Mouse (Mus musculus) kidney, postnatal 0 days (tissue): ENCODE data around the gene Mccc2. TPM values are rescaled to one million over a fixed set of nuclear protein-coding genes. Genes with fewer than 3 reads are reported as not detected.

Experiments
- ATAC-seq: fragments of 200-750 bp; cut with Nextera tagmentation; replicated peaks from 2 replicates; pipeline ENCODE4 v1.8.0; 2017; ENCODE audit warnings: low read depth, moderate number of reproducible peaks, moderate TSS enrichment, moderate library complexity; ENCODE audit not compliant: low FRiP score
- DNase-seq: peaks from one replicate; pipeline ENCODE4 v3.0.0-alpha.2; 2016; ENCODE audit warnings: low spot score
- H3K27ac ChIP-seq: fragments of 300-500 bp; sonication (generic); 2 replicates; pipeline ENCODE4 v1.5.1; 2014; ENCODE audit warnings: mild to moderate bottlenecking
- H3K27me3 ChIP-seq: fragments of 300-500 bp; sonication (generic); 2 replicates; pipeline ENCODE4 v1.6.1; 2014; ENCODE audit warnings: low read length, mixed read lengths; ENCODE audit not compliant: insufficient read depth
- H3K36me3 ChIP-seq: fragments of 300-500 bp; sonication (generic); 2 replicates; pipeline ENCODE4 v1.6.1; 2014; ENCODE audit warnings: low read length, mixed read lengths; ENCODE audit not compliant: insufficient read depth
- H3K4me1 ChIP-seq: fragments of 300-500 bp; sonication (generic); replicated peaks from 2 replicates; pipeline ENCODE4 v1.6.1; 2014; ENCODE audit warnings: antibody characterized with exemption, low read length, mixed read lengths; ENCODE audit not compliant: insufficient read depth
- H3K4me2 ChIP-seq: fragments of 300-500 bp; sonication (generic); 2 replicates; pipeline ENCODE4 v1.6.1; 2014; ENCODE audit warnings: mild to moderate bottlenecking, low read length, moderate library complexity, mixed read lengths
- H3K4me3 ChIP-seq: fragments of 300-500 bp; sonication (generic); replicated peaks from 2 replicates; pipeline ENCODE4 v1.5.1; 2014; ENCODE audit warnings: low read depth, low read length
- H3K9ac ChIP-seq: fragments of 300-500 bp; sonication (generic); 2 replicates; pipeline ENCODE4 v1.6.1; 2014; ENCODE audit warnings: low read depth, low read length
- H3K9me3 ChIP-seq: fragments of 300-500 bp; sonication (generic); replicated peaks from 2 replicates; pipeline ENCODE4 v1.6.1; 2016; ENCODE audit warnings: low read length, inconsistent platforms, mixed read lengths
- CTCF ChIP-seq: IDR thresholded peaks from 2 replicates; pipeline ENCODE4 v1.5.1; 2016; ENCODE audit warnings: antibody characterized with exemption, low read depth, mild to moderate bottlenecking, moderate library complexity
- WGBS: fragments of 180-500 bp; shearing (Covaris S2); extraction: QIAGEN DNeasy Blood & Tissue Kit; methylation state at CpG from one replicate; pipeline ENCODE4 v1.1.7; 2014; 5-methylcytosine and 5-hydroxymethylcytosine counted together
- polyA plus RNA-seq: library from polyadenylated mRNA; unstranded; fragments of >200 nt; fragmentation: Nextera tagmentation; extraction: Ambion mirVana; gene quantifications from 2 replicates; pipeline ENCODE4 v1.2.1, GENCODE M21; 2015

The Mccc2 gene
- polyA plus RNA-seq, 1 experiment from 2014 or later = 73.4 TPM

DNA sequence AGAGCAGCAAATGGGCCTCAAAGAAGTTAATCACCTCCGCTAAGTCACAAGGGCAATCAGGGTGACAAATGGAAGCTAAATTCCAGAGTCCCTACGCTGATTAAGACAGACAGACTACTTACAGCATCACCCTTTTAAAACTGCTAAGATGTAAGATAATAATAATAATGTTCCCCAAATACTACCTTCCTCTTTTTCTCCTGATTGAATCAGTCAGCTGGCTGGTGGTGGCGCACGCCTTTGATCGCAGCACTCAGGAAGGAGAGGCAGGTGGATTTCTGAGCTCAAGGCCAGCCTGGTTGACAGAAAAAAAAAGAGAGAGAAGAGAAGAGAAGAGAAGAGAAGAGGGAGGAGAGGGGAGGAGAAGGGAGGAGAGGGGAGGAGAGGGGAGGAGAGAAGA, 45.4 kb downstream of the Mccc2 start:
- peaks cover 15% of the 10 kb centered on the region; the same call in 1 of the 2 replicates for H3K36me3 ChIP-seq
- no peaks in the 10 kb centered on the region for H3K9me3 ChIP-seq
- no peak overlapping the region for H3K4me2 ChIP-seq
- H3K9ac ChIP-seq = no peak overlapping the region
- DNase-seq (no peak), ATAC-seq (no peak)
- TF ChIP-seq CTCF = no peak
- H3K4me3 ChIP-seq = no peak overlapping the region
- no peaks in the 10 kb centered on the region for H3K4me1 ChIP-seq
- H3K27ac ChIP-seq = no peak overlapping the region
- WGBS = 82% methylated on average over 5 of the region's 5 CpGs
- no peaks in the 10 kb centered on the region for H3K27me3 ChIP-seq

DNA sequence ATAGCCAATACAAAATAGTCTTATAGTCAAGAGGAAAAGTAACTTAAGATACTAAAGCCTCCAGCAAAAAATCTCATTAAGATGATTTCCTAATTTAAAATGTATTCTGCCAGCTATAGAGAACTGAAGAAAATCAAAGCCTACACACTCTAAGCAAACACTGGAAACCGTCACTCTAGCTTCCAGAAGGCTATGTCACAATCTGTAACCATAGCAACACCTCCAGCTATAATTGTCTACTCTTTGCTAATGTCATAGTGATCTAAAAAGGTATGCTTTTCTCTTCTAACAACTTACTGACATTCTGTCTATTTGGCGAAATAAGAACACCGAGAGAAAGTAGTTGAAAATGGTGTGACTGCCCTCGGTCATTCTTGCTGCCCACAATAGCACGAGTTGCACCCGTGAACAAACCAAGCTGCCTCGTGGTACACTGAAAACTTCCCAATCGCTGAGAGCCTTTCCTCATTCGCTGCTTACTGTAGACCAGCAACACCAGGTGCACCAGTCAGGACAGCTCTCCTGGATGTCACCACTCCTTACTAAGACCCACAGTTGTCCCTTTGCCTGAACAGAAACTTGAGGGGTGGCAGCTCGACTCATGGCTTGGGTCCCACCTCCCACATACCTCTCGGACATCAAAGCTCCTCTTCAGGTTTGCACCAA, 48.3 kb downstream of the Mccc2 start:
- H3K4me2 ChIP-seq = no peak overlapping the region
- no peaks in the 10 kb centered on the region for H3K9me3 ChIP-seq
- no peak for TF ChIP-seq CTCF
- no peak for ATAC-seq
- 92% methylated on average over 11 of the region's 11 CpGs for WGBS
- H3K27me3 ChIP-seq = no peaks in the 10 kb centered on the region
- no peak overlapping the region for H3K9ac ChIP-seq
- H3K4me3 ChIP-seq = no peak overlapping the region
- no peaks in the 10 kb centered on the region for H3K4me1 ChIP-seq
- H3K36me3 ChIP-seq = peaks cover 20% of the 10 kb centered on the region; the same call in 1 of the 2 replicates
- DNase-seq = no peak
- no peak overlapping the region for H3K27ac ChIP-seq

DNA sequence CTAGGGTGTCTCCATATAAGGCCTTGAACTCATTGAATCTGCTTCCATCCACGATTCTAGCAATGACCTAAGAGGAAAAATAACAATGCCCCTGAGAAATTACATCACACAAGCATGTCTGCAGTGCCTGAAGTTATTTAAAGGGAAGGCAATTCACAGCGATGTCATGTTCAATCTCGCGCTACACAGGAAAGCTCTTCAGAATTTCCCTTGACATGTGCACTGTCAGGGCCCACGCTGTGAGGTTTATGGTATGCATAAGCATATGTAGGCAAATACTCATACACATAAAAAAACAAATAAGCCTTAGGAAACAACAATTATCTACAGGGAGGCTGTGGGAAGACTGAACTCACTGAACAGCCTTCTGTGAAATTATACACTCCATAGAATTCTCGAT, 51.6 kb downstream of the Mccc2 start:
- TF ChIP-seq CTCF = no peak
- ATAC-seq (no peak), DNase-seq (no peak)
- H3K27ac ChIP-seq = no peak overlapping the region
- no peak overlapping the region for H3K4me3 ChIP-seq
- no peak overlapping the region for H3K9ac ChIP-seq
- H3K36me3 ChIP-seq = peaks cover 19% of the 10 kb centered on the region; the same call in 1 of the 2 replicates
- H3K9me3 ChIP-seq = no peaks in the 10 kb centered on the region
- H3K4me1 ChIP-seq = no peaks in the 10 kb centered on the region
- 85% methylated on average over 6 of the region's 6 CpGs for WGBS
- no peak overlapping the region for H3K4me2 ChIP-seq
- H3K27me3 ChIP-seq = no peaks in the 10 kb centered on the region

DNA sequence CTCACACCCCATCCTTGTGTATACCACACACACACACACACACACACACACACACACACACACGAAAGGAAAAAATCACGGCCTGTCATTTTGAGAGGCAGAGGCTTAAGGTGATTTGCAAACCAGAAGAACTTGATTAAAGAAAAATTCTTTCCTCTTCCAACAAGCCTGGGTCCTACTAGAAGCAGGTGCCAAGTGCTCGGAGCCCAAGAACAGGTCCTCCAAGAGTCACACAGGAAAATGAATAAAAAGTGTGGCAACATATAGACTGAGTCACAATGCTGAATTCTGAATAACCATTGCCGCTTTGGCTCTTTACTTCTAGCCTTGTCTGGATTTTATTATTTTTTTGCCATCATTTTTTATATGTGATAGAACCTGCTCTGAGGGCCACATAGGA, 53.8 kb downstream of the Mccc2 start:
- Histone ChIP-seq H3K4me1 (no peaks in the 10 kb centered on the region), H3K4me2 (no peak overlapping the region), H3K27me3 (no peaks in the 10 kb centered on the region), H3K9me3 (no peaks in the 10 kb centered on the region), H3K36me3 (0 out of 2 replicates have a peak, but pooled peaks cover 17% of the 10 kb centered on the region), H3K9ac (no peak overlapping the region), H3K4me3 (no peak overlapping the region), H3K27ac (no peak overlapping the region)
- no peak for TF ChIP-seq CTCF
- no peak for ATAC-seq
- 93% methylated on average over 4 of the region's 4 CpGs for WGBS
- DNase-seq = no peak

DNA sequence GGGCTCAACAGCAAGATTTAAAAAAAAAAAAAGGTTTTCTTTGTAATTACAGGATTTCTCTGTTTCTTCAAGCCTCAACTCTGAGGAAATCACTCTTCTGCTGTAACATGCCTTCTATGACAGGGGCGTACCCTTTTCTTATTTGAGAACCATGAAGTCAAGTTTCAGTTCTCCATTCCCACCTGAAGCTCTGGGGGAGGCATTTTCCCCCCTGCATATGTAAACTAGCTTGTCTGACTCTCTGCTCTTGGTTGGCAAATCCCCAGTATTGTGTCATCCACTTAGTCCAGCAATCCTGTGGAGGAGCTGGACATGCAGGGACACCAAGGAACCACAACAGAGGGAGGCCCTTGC, 59.9 kb downstream of the Mccc2 start:
- ATAC-seq (no peak), DNase-seq (no peak)
- Histone ChIP-seq H3K36me3 (peaks cover 23% of the 10 kb centered on the region), H3K9me3 (no peaks in the 10 kb centered on the region), H3K4me3 (no peak overlapping the region), H3K4me1 (no peaks in the 10 kb centered on the region), H3K9ac (no peak overlapping the region), H3K4me2 (no peak overlapping the region), H3K27me3 (no peaks in the 10 kb centered on the region), H3K27ac (no peak overlapping the region)
- WGBS = 78% methylated on average over 1 of the region's 1 CpGs
- no peak for TF ChIP-seq CTCF

DNA sequence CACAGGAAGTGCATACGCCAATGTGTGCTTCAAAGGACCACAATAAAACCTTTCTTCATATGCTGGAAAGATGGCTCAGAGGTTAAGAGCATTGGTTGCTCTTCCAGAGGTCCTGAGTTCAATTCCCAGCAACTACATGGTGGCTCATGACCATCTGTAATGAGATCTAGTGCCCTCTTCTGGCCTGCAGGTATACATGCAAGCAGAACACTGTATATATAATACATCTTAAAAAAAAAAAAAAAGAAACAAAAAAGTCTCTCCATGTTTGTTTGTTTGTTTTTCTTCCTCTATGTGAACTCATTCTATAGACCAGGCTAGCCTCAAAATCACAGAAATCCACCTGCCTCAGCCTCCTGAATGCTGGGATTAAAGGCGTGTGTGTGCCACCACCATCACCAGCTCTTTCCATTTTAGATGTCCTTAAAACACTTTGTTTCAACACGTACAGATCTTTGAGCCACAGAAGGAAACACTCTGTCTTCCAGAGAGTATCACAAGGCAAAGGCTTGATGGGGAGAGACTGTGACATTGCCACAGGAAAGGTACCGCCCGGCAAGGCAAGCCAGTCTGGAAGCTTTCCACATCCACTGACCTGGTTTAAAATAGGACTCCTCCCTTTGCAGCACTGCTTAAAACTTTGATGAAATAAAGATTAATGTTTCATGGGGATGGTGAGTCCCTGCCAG, 60.4 kb downstream of the Mccc2 start:
- Histone ChIP-seq H3K27me3 (no peaks in the 10 kb centered on the region), H3K9me3 (no peaks in the 10 kb centered on the region), H3K27ac (no peak overlapping the region), H3K36me3 (peaks cover 25% of the 10 kb centered on the region), H3K4me3 (no peak overlapping the region), H3K4me2 (no peak overlapping the region), H3K4me1 (no peaks in the 10 kb centered on the region), H3K9ac (no peak overlapping the region)
- DNase-seq (no peak), ATAC-seq (no peak)
- peak; percentile 33 for TF ChIP-seq CTCF
- WGBS = 93% methylated on average over 5 of the region's 5 CpGs
